Mouse (Mus musculus) cerebellum, postnatal 4 days (tissue): ENCODE results near the gene Fgfr2.
A peak's percentile ranks its signal among the peaks of the same experiment; 100 is the strongest.

Source experiments
- DNase-seq, 2 experiments: peaks; one replicate each; pipeline ENCODE4 v3.0.0; 2022; ENCODE audit warnings: low spot score in 2 of 2, mixed read lengths in 1 of 2

Fgfr2 gene

DNA sequence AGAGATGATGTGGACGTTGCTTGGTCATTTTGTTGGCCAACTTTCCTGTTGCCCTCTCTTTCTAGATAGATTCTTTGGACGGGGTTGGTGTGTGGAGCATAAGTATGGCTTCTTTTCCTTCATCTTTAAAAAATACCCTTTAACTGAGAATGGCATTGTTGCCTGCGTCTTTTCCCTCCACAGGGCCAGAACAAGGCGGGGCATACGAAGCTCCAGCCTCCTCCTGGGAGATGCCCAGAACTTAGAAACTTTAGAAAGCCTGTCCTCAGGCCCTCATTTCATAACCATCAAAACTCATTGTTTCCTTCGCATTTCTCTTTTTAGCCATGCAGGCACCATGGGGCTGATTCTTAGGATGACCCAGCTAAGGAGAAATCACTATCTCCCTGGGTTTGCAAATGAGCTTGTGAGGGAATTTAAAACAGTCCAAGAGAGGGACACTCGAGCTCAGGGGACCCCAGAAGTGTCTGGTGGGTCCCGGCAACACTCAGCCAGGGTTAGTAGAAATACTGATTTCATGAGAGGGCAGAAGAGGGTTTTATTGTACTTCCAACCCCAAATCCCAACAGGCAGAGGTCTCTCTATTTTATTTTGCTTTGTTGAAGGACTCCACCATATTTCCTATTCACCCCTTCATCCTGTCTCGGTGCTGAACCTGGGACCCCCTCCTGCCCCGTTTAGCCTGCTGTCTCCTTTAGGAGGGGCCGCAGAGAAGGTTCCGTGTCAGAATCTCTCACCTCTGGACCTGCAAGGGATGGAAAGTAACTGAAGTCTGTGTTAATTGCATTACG is 2754.9 kb downstream of the Fgfr2 start:
- no peak for DNase-seq

- DNase-seq: no peak
Observed at GRCm38 (mm10) chr7:130367222-130368035, 2755.7 kb downstream of the Fgfr2 start.

GRCm38 (mm10) chr7:130365711-130366110 is 2757.4 kb downstream of the Fgfr2 start:
- DNase-seq: no peak

- DNase-seq: no peak
Observed at GRCm38 (mm10) chr7:130340412-130341152, 2782.6 kb downstream of the Fgfr2 start.

DNA sequence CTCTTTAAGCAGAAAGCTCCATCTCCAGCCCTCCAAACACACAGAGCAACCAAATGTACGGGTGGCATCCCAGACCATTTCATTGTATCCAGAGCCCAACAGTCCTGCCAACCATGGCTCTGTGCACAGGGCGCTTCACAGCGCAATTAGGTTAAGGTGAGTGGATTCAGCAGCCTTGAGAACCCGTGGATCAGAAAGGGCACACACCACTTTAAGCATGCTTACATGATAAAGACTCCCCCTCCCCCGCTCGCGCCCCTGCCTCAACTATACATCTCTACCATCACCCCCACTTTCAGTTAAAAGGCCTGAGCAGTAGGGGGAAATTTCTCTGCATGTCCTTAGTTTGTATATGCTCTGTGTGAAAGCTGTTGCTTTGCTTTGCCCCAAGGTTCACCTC is 2785.5 kb downstream of the Fgfr2 start:
- DNase-seq: no peak

DNA sequence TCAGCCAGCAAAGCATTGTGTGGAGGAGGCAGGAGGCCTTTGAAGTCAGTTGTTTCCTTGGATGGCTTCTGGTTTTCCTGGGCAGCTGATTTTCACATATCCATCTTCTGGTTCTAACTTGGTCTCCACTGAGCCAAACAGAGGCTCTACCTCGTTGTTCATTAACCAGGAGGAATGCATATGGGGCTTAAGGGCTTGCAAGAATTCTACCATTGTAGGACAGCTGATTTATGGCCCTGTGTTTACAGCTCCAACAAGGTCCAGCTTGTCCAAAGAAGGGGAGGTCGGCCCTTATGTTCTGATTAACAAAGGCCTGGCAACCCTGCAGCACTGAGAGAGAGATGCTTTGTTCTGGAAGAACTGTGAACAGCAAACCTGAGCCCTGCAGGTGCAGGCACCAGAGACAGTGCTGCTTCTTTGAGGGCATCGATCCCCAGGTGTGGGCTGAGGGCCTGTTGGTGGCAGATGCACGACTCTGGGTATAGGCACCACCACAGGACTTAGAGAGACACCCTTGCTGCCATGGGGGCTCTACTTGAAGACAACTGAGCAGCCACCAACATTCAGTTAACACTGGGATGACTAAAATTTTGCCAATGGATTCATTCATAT is 2787.6 kb downstream of the Fgfr2 start:
- DNase-seq: no peak

- DNase-seq: no peak
Observed at GRCm38 (mm10) chr7:130332515-130333220, 2790.5 kb downstream of the Fgfr2 start.

- no peak for DNase-seq
Observed at GRCm38 (mm10) chr7:130327603-130328365, 2795.4 kb downstream of the Fgfr2 start.

GRCm38 (mm10) chr7:130325983-130326433 is 2797.1 kb downstream of the Fgfr2 start:
- DNase-seq: peak in 1 of 2 experiments; percentile 56

- DNase-seq: no peak
Observed at GRCm38 (mm10) chr7:130324716-130325401, 2798.3 kb downstream of the Fgfr2 start.

GRCm38 (mm10) chr7:130323766-130324165 is 2799.4 kb downstream of the Fgfr2 start:
- no peak for DNase-seq

DNA sequence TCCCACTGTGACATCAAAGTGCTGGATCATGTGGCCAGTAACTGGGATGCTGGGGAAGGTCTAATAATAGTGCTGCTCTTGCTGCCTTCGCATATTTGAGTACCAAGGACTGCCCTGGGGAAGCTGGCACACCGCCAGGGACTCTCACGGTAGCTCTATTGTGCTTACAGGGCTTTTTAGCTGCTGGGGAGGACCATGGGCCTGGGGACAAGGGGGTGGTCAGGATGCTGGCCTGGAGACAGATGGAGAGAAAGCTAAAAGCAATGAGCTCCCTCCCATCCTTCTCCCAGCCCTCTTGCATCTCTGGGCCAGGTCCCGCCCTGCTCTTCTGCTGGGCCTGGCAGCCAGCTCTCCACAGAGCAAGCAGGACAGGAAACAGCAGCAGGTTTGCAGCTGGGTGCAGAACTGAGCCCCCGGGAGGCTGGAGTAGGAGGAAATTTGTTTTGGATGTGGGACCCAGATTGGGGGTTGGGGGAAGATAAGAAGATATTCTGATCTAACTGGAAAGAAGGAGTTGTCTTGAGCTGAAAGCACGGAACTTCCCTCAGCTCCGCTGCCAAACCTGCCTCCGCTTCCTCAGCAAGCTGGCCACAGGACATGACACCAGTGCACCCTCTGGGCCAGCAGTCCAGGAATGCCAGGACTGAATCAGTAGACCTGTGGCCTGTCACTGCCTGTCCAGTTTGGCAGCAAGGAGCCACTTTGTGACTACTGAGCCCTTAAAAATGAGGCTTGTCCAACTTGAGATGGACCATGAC is 2803.2 kb downstream of the Fgfr2 start:
- peak; percentile 40 to 71 for DNase-seq

GRCm38 (mm10) chr7:130316294-130316693 is 2806.9 kb downstream of the Fgfr2 start:
- DNase-seq: no peak

GRCm38 (mm10) chr7:130315221-130315620 is 2807.9 kb downstream of the Fgfr2 start:
- no peak for DNase-seq

DNA sequence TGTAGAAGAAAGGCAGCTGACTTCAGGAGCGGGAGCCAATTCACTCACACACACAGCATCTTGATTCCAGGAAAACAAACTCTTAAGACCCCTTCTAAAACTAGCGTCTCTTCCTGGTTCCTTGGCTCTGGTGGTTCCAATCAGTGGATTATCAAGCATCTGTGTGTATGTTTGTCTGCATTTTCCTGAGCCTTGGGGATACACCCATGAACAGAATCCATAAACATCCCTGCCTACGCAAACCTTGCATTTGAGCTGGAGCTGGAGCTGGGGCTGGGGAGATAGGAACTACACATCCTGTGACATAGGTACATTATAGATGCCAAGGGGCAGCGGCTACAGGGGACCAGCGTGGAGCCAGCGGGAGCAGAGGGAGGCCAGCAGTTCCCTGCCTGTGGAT is 2808.5 kb downstream of the Fgfr2 start:
- DNase-seq: no peak

GRCm38 (mm10) chr7:130311362-130311761 is 2811.8 kb downstream of the Fgfr2 start:
- no peak for DNase-seq

DNA sequence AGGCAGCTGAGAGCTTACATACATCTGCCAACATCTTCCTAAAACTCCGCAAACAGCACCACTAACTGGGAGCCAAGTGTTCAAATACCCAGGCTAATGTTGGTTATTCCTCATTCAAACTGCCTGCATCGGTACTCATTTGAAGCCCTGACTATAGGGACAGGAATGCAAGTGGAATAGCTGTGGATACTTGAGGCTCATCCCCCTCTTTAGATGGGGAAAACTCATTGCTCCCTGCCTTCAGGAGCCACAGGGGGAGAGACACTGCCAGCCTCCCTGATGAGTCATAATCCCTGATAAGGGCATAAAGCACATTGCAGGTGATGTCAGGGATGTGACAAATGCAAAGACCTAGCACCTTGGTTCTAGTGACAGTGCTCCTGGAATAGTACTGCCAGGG is 2814.0 kb downstream of the Fgfr2 start:
- no peak for DNase-seq

GRCm38 (mm10) chr7:130307036-130307435 is 2816.1 kb downstream of the Fgfr2 start:
- no peak for DNase-seq

DNA sequence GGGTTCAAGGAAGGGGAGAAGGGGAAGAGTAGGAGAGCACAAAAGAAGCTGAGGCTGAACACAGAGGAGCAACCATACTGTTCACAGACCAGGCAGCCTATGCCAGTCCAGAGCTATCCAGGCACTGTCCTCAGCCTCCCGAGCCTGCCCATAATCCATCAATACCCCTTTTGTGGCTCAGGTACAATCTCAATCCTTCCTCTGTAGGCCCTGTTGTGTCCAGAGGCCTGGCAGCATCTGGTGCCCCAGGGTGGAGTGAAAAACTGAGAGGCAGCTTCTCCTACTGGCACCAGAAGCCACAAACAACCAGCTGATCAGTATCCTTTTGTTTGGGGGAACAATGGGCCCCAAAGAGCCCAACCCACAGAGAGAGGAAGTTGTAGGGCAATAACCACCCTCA is 2818.5 kb downstream of the Fgfr2 start:
- DNase-seq: no peak
